Mouse (Mus musculus): ENCODE measurements at regions not wholly inside any gene's neighbourhood (a gene's known extent, or its start where the extent isn't known, plus 50 kb on each side); places are given as distances from the start of the nearest gene placed in this dataset.

GRCm38 (mm10) chr14:24769451-24769850 lies 282.5 kb downstream of the Rps24 start:
- DNase-seq (ENCODE audit: low read depth, low spot score) = no peak

GRCm38 (mm10) chr14:24770015-24770977 lies 283.4 kb downstream of the Rps24 start:
- no peak for DNase-seq (ENCODE audit: low read depth, low spot score)

- no peak for DNase-seq (ENCODE audit: low read depth, low spot score)
These were observed 284.7 kb downstream of the Rps24 start for GRCm38 (mm10) chr14:24771663-24772062.

- DNase-seq (ENCODE audit: low read depth, low spot score) = no peak
These were observed 285.2 kb downstream of the Rps24 start for GRCm38 (mm10) chr14:24772129-24772528.

- peak; percentile 70 for DNase-seq (ENCODE audit: low read depth, low spot score)
These were observed 292.1 kb downstream of the Rps24 start for GRCm38 (mm10) chr14:24778748-24779630.

- no peak for DNase-seq (ENCODE audit: low read depth, low spot score)
These were observed 294.7 kb downstream of the Rps24 start for GRCm38 (mm10) chr14:24781674-24782073.

GRCm38 (mm10) chr14:24783889-24784288 lies 297.0 kb downstream of the Rps24 start:
- no peak for DNase-seq (ENCODE audit: low read depth, low spot score)

- DNase-seq (ENCODE audit: low read depth, low spot score) = peak; percentile 30
These were observed 298.5 kb downstream of the Rps24 start for GRCm38 (mm10) chr14:24785452-24785851.

GRCm38 (mm10) chr14:24793375-24794285 lies 306.7 kb downstream of the Rps24 start:
- no peak for DNase-seq (ENCODE audit: low read depth, low spot score)

- DNase-seq (ENCODE audit: low read depth, low spot score) = no peak
These were observed 307.5 kb downstream of the Rps24 start for GRCm38 (mm10) chr14:24794359-24794845.

GRCm38 (mm10) chr14:24797494-24797893 lies 310.6 kb downstream of the Rps24 start:
- DNase-seq (ENCODE audit: low read depth, low spot score) = no peak

- DNase-seq (ENCODE audit: low read depth, low spot score) = no peak
These were observed 311.1 kb downstream of the Rps24 start for GRCm38 (mm10) chr14:24798066-24798465.

- no peak for DNase-seq (ENCODE audit: low read depth, low spot score)
These were observed 316.2 kb downstream of the Rps24 start for GRCm38 (mm10) chr14:24803001-24803655.

- no peak for DNase-seq (ENCODE audit: low read depth, low spot score)
These were observed 320.1 kb downstream of the Rps24 start for GRCm38 (mm10) chr14:24807061-24807460.

GRCm38 (mm10) chr14:24822876-24823567 lies 336.1 kb downstream of the Rps24 start:
- no peak for DNase-seq (ENCODE audit: low read depth, low spot score)

GRCm38 (mm10) chr14:24824351-24824750 lies 337.4 kb downstream of the Rps24 start:
- no peak for DNase-seq (ENCODE audit: low read depth, low spot score)

GRCm38 (mm10) chr14:24825722-24826386 lies 338.9 kb downstream of the Rps24 start:
- DNase-seq (ENCODE audit: low read depth, low spot score) = no peak

GRCm38 (mm10) chr14:24826471-24827337 lies 339.8 kb downstream of the Rps24 start:
- DNase-seq (ENCODE audit: low read depth, low spot score) = no peak
